Mouse (Mus musculus): ENCODE results near the gene Rarb.
"Not testable (repeated sequence)": the region's sequence is repeated elsewhere in the genome, so short reads cannot be mapped to it uniquely, and the experiment has no call there.

Rarb gene

GRCm38 (mm10) chr14:16818602-16819250, at the start of gene Rarb:
TSS of gene Rarb (minus strand) at chr14:16819156.
- DNase-seq (ENCODE audit: low spot score), result no peak

GRCm38 (mm10) chr14:16842036-16842435, 23.1 kb upstream of the Rarb start:
- no peak for DNase-seq (ENCODE audit: low spot score)

- DNase-seq (ENCODE audit: low spot score), result no peak
Measured at GRCm38 (mm10) chr14:16841597-16841989, 22.6 kb upstream of the Rarb start.

- DNase-seq (ENCODE audit: low spot score), result no peak
Measured at GRCm38 (mm10) chr14:16840951-16841596, 22.1 kb upstream of the Rarb start.

GRCm38 (mm10) chr14:16840135-16840534, 21.2 kb upstream of the Rarb start:
- DNase-seq (ENCODE audit: low spot score), result no peak

- no peak for DNase-seq (ENCODE audit: low spot score)
Measured at GRCm38 (mm10) chr14:16815096-16815741, 3.7 kb downstream of the Rarb start.

GRCm38 (mm10) chr14:16806155-16806554, 12.8 kb downstream of the Rarb start:
- no peak for DNase-seq (ENCODE audit: low spot score)

- DNase-seq (ENCODE audit: low spot score), result no peak
Measured at GRCm38 (mm10) chr14:16790161-16790560, 28.8 kb downstream of the Rarb start.

GRCm38 (mm10) chr14:16781942-16782541, 36.9 kb downstream of the Rarb start:
- no peak for DNase-seq (ENCODE audit: low spot score)

GRCm38 (mm10) chr14:16776723-16777381, 42.1 kb downstream of the Rarb start:
- no peak for DNase-seq (ENCODE audit: low spot score)

GRCm38 (mm10) chr14:16772927-16773326, 46.0 kb downstream of the Rarb start:
- DNase-seq (ENCODE audit: low spot score), result no peak

- no peak for DNase-seq (ENCODE audit: low spot score)
Measured at GRCm38 (mm10) chr14:16765891-16766290, 53.1 kb downstream of the Rarb start.

GRCm38 (mm10) chr14:16762773-16763172, 56.2 kb downstream of the Rarb start:
- no peak for DNase-seq (ENCODE audit: low spot score)

GRCm38 (mm10) chr14:16758773-16759434, 60.1 kb downstream of the Rarb start:
- DNase-seq (ENCODE audit: low spot score), result no peak

GRCm38 (mm10) chr14:16755601-16756000, 63.4 kb downstream of the Rarb start:
- DNase-seq (ENCODE audit: low spot score), result not testable (repeated sequence)

- no peak for DNase-seq (ENCODE audit: low spot score)
Measured at GRCm38 (mm10) chr14:16752648-16753047, 66.3 kb downstream of the Rarb start.

GRCm38 (mm10) chr14:16746982-16747578, 71.9 kb downstream of the Rarb start:
- DNase-seq (ENCODE audit: low spot score), result no peak

GRCm38 (mm10) chr14:16740982-16741739, 77.8 kb downstream of the Rarb start:
- DNase-seq (ENCODE audit: low spot score), result no peak

- DNase-seq (ENCODE audit: low spot score), result no peak
Measured at GRCm38 (mm10) chr14:16738538-16738937, 80.4 kb downstream of the Rarb start.

GRCm38 (mm10) chr14:16737781-16738180, 81.2 kb downstream of the Rarb start:
- DNase-seq (ENCODE audit: low spot score), result no peak

All from T-cell, adult 2 months (primary cell).